Mouse (Mus musculus) kidney, adult 9 months (tissue): ENCODE data around the gene Rnf213.

Experiments
- DNase-seq: peaks from one replicate; pipeline ENCODE4 v3.0.0; 2022

The Rnf213 gene

DNA sequence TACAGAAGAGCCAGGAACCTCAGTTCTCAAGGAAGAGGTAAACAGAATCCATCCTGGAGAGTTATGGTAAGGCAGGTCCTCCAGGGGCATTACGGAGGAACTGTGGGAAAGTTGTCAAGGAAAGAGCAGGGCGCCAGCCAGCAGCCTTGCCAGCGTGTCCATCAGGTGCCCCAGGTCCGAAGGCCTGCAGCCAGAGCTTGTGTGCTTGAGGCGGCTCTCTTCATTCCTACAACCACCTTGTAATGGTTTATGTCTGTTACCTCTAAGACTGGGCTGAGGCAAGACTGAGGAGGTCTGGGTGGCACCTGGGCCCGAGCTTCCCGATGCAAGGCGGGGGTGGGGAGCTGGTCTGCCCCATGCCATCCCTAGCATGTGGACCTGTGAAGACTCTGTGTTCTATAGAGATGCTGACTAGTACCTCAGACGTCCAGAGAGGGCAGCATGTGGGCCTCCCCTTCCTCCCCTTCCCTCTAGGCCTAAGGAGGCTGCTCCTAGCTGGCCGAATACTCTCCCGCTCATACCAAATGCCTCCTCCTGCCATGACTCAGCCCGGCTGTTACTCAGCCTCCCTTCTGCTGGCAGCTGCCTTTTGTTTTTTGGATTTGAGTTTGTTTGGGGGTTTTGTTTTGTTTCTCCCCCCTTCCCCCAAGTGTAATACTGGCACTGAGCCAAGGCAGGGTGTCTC lies 123.9 kb downstream of the Rnf213 start:
- no peak for DNase-seq

GRCm38 (mm10) chr11:119519387-119519786 lies 126.5 kb downstream of the Rnf213 start:
- no peak for DNase-seq

- DNase-seq, result no peak
Measured at GRCm38 (mm10) chr11:119520005-119520712, 127.3 kb downstream of the Rnf213 start.

DNA sequence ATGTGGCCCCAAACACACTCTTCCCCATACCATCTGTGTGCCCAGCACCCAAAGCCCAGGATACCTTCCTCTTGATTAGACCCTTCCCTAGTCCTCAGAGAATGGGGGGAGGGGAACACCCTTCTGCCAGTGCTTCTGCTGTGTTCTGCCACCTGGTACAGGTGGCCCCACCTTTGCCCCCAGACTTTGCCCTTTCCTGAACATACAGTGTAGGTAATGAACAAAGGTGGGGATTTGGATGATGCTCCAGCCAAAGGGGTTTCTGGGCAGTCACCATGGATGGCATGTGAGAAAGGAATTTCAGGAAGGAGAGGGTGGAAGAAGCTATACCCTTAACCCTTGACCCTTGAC lies 127.8 kb downstream of the Rnf213 start:
- DNase-seq, result no peak

GRCm38 (mm10) chr11:119521920-119522710 lies 129.2 kb downstream of the Rnf213 start:
- DNase-seq, result peak; percentile 17

- DNase-seq, result peak; percentile 25
Measured at GRCm38 (mm10) chr11:119522779-119523178, 129.9 kb downstream of the Rnf213 start.

GRCm38 (mm10) chr11:119523392-119523791 lies 130.5 kb downstream of the Rnf213 start:
- DNase-seq, result no peak

GRCm38 (mm10) chr11:119524545-119524949 lies 131.6 kb downstream of the Rnf213 start:
- DNase-seq, result peak; percentile 87

- DNase-seq, result no peak
Measured at GRCm38 (mm10) chr11:119526068-119526966, 133.4 kb downstream of the Rnf213 start.

DNA sequence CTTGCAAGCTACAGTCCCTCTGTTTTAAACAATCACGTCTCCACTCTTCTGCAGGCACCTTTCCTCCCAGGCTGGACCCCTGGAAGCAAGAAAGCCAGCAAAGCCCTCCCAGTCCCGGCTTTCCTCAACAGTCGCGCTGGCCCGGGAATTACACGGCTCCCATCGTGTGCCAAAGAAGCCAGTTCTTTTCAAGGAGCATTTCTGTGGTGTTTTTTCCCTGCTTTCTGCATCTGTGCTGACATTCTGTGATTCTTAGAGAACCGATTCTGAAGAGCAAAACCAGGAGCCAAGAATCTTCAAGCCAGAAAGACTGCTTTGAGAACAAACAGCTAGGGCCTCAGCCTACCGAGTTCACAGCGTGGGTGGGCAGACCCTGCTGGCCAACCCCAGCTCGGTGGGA lies 136.0 kb downstream of the Rnf213 start:
- DNase-seq, result no peak

DNA sequence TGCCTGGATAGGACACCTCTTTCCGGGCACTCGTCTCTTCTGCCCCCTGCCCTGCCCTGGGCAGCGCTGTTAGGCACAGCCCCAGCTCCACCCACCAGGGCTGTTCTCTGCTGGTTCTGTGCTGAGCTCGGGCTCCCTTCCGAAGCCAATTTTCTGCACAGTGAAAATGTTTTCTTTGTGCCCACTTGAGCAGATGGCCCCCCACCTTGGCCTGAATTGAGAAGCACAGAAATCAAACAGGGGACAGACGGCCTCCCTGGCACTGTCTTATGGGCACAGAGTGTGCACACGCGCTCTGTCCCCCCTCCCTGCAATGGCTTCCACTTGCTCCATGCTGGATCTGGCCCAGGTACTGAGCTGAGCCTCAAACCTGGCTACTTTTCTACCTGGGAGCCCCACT lies 139.6 kb downstream of the Rnf213 start:
- DNase-seq, result no peak

DNA sequence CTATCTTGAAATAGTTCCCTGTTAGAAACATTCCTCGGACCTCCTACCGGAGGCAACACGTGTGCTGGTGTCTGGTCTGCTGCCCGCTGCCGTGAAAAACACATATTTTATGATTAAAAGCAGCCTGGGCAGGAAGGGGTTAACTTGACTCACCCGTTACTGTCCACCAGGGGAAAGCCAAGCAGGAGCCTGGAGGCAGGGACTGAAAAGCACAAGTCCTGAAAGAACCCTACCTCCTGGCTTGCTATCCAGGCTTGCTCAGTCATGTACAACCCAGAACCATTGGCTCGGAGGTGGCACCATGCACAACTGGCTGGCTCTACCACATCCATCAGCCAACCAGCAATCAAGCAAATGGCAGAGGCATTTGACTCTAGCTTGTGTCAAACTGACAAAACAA lies 140.8 kb downstream of the Rnf213 start:
- no peak for DNase-seq
